Mouse (Mus musculus) kidney, adult 8-10 months (tissue): ENCODE results near the gene Mmp14.
A peak's percentile ranks its signal among the peaks of the same experiment; 100 is the strongest.

Source experiments
- DNase-seq, 2 experiments: peaks; one replicate each; pipeline ENCODE4 v3.0.0; 2022

Mmp14 gene

GRCm38 (mm10) chr14:54435194-54435918, 3.9 kb downstream of the Mmp14 start:
- no peak for DNase-seq

- no peak for DNase-seq
Measured at GRCm38 (mm10) chr14:54439155-54439554, 7.7 kb downstream of the Mmp14 start.

GRCm38 (mm10) chr14:54439610-54440009, 8.2 kb downstream of the Mmp14 start:
- DNase-seq, result no peak

GRCm38 (mm10) chr14:54440538-54440937, 9.1 kb downstream of the Mmp14 start:
- no peak for DNase-seq

DNA sequence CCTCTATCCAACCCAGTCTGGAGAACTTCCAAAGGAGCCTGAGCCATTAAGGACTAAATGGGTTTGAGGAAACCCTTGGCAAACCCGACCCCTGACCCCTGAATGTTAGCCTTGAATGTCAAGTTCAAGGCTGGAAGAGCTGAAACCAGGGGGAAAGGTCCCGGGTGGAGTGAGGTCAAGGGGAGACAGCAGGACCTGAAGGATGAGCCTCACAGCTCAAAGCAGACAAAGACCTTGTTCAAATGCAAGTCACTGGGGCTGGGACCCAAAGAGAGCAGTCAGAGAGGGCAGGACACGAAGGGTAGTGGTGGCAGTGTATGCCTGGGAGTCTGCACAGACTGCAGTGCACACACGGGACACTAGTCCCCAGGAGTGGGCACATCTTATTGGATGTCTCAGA, 10.0 kb downstream of the Mmp14 start:
- no peak for DNase-seq

DNA sequence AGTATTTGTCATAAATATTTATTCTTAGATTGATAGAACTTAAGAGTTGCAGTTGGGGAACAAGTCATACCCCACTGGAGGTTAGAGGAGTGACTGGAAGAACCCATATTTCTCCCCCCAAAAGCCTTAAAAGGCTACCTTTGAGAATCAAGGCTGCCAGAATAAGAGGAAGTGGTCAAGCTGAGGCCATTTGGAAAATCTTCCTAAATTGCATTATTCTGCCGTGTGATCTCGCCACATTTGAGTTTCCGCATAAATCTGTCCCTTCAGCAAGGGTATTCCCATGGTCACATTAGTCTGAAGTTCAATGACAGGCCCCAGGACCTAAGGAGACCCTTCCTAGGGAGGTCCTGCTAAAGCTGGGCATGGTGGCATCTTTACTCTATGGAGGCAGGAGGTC, 11.1 kb downstream of the Mmp14 start:
- no peak for DNase-seq

DNA sequence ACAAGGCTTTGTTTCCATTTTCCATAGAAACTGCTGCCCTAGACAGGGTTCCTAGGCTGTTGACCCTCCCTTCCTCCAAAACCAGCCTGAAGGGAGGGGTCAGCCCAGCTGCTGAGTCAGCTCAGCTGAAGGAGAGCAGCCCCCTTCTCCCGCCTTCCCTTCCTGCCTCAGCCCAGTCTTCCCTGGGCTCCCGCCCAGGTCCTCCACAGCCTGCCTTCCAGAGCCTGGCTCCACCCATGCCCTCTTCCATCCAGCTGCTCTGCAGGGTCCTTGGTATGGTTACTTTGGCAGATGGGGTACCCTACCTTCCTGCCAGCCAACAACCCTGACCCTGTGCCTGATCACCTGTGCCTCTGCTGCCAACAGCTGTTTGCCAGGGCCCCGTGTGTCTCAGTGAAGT, 11.8 kb downstream of the Mmp14 start:
- DNase-seq, result no peak

DNA sequence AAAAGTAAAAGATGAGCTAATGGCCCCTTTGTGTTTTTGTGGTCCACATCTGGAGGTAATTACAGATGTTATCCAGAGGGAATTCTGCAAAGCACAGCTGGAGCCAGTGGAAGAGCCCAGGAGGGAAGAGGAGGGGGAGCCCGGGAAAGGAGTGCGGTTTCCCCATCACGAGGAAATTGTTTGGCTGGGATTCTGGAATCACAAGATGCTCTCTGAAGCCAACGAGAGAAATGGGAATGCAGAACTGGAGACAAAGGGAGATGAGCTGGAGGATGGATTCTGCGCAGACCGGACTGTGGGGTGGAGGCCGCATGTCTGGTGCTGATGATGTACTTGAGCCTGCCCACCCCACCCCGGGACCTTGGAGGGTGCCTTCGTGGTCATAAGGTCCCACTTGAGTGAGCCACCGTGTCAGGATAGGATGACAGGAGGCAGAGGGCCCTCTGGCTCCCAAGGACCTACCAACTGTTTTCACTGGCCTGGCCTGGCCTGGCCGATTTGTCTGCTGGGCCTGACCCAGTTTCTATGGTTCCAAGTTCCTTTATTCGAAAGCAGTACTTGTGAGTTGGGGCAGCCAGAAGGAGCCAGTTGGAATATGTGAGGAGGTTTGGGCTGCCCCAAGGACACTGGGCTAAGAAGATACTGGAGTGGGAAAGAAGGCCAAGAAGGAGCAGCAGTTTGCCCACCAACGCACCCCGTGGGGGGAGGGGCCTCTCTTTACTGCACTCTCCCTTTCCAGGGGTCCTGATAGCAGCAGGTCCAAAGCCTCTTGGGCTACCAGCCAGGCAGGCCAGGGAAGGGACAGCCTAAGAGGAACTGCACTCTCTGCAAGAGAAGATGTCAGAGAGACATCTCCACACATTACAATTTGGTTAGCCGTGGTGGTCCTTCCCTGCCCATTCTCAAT, 12.6 kb downstream of the Mmp14 start:
- no peak for DNase-seq

DNA sequence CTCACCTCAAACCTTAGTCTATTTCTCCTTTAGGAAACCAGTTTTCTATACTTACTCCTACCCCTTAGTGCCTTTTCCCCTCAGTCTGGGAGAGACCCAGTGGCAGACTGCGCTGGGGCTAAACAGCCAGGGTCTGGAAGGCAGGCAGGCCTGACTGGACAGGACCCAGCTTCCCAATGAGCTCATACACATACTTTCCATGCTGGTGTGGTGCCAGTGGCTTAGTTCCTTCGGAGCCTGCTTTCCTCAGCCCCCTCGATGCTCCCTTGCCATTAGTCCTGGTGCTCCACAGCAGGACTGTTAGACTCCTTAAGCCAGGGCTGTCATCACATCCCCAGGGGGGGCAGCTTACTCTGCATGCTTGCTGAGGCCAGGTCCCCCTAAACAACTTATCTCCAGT, 14.1 kb downstream of the Mmp14 start:
- DNase-seq, result no peak

- DNase-seq, result no peak
Measured at GRCm38 (mm10) chr14:54453566-54453965, 22.2 kb downstream of the Mmp14 start.

GRCm38 (mm10) chr14:54454669-54455528, 23.5 kb downstream of the Mmp14 start:
- no peak for DNase-seq

DNA sequence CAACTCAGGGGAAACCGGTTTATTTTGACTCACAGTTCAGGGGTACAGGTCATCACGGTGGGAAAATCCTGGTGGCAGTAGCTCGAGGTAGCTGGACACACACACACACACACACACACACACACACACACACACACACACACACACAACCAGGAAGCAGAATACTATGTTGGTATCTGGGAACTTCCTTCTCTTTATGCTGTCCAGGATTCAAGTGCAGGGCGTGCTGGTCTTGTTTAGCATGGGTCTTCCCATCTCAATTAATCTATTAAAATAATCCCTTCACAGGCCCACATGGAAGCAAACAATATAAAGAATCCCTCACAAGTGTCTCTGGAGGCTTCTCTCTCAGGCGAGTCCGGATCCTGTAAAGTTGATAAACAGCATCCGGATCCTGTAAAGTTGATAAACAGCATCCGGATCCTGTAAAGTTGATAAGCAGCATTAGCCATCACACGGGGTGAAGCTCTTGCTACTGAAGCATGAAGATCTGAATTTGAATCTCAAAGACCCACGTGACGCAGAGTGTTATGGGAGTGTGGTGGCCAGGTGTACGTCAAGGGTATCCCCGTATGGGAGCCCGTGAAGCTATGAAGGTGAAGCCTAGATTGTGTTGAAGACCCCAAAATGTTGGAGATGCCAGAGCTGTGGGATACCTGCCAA, 26.6 kb downstream of the Mmp14 start:
- no peak for DNase-seq

GRCm38 (mm10) chr14:54462146-54462545, 30.7 kb downstream of the Mmp14 start:
- no peak for DNase-seq

DNA sequence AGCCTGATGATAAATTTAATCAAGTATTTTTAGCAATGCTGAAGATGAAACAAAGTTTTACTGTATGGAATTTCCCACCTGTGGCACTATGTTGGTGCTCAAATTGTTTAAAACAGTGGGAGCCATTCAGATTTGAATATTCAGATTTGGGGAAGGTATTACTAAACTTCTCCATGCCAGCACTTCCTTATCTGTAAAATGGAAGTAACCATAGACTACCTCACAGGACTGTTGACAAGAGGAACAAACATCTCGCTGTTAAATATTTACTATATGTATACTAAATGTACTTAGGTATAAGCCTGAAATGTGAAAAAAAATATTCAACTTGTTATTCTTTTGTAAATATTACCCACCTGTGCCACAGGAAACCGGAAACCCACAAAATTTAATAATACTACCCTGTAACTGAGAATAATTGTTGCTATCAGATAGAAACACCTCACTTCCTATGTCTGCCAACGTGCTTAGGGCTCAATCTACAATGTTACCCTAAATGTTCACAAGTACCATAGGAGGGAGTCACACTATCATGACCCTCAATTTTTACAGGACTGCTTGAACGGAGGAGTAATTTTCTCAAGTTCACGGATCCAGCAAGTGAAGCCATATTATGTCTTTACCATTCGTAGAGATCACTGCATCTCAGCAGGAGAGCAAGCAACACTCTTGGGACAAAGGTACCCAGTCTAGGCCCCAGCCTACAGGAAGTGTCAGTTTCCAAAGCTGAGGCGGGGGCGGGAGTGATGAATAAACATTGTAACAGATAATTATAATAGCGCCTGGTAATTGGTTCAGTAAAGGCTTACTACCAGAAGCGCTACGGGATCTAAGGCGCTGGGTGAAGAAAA, 31.9 kb downstream of the Mmp14 start:
- DNase-seq, result no peak

DNA sequence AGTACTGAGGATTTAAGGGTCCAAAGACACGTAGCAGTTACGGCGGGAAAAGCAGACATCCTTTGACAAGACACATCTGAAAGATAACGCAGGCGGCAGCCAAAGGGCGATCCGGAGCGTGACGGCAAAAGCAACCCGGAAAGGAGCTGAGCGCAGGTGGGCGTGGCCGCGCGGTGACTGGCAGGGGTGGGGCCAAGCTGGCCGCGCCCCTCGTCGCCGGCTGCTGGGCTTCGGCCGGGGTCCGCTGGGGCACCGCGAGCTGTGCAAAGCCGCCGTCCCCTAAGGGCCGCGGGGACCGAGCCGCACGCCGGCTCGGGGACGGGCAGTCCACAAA, 32.5 kb downstream of the Mmp14 start, which contains the start of gene Lrp10:
Gene Lrp10 (plus strand): TSS at position 179 of the 334 bp plus-strand sequence.
- DNase-seq, result peak; percentile 84 to 89

DNA sequence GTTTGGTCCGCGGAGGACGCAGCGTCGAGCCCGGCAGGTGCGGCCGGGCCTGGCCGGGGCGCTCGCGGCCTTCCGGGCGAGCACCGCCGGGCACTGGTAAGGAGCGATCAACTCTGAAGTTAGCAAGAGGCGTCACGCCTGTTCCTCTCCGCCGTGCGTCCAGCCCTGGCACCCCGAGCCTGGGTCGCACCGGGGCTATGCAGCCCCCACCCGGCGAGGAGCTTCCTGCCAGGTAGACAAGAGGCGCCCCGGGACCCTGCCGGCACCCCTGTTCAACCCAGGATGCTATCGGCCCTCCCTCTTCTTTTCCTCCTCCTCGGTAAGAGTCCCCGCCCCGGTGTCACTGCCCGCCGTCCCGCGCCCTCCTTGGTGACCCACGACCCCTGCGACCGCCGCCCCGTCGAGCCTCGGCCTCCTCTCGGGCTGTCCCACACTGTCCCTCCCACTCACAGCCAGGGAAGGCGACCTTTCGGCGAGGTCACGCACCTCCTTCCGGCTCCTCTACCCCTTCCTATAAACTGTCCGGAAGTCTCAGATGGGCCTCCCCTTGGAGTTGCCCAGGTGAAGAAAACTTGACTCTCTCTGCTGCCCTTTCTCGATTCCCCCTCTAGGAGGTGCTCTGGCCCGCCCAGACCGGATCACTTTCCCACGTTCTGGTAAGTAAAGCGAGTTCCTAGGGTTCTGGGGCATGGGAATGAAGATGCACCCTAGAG, 33.0 kb downstream of the Mmp14 start:
- DNase-seq, result peak; percentile 84 to 90

DNA sequence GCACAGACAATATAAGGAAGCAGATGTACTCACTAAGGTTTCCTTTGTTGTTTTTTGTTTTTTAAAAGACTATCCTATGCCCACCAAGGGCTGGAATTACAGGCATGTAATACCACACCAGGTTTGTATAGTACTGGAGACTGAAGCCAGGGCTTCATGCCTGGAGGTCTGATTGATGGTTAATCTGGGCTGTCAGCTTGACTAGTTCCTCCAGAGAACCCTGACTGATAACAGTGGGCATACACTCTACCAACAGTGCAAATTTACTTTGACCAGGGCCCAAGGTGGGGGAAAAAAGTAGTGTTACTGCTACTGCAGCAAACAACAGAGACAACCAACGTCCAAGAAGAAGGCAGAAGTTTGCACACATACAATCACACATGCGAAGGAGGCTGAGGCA, 40.1 kb downstream of the Mmp14 start:
- DNase-seq, result no peak

DNA sequence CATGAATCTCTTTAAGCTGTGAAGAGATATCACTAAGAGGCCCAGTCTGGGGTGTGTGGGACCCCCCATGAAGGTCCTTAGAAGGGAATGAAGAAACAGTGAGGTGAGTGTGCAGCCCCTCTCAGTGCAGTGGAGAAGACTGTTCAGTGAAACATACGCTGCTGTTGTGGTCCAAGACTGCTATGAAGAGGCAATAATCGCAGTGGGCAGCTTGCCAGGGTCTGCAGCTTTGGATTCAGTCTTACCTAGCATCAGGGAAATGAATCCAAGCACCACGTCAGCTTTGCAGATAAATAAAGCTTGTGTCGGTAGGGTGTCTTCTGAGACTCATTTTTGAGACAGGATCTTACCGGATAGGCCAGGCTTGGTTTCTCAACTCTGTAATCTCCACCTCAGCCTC, 41.3 kb downstream of the Mmp14 start:
- no peak for DNase-seq

DNA sequence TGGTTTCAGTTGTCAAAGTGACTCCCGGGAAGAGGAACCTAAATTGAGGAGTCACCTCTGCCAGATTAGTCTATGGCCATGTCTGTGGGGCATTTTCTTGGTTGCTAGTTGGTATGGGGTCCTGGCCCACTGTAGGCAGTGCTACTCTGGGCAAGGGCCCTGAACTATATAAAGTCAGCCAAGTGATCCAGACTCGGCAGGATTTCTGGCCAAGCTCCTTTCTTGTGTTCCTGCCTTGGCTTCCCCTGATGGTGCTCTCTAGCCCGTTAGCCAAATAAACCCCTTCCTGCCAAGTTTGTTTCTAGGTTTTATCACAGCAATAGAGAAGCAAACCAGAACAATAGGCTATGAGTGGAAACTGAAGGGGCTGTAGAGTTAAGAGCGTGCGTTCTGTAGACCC, 43.3 kb downstream of the Mmp14 start:
- no peak for DNase-seq

DNA sequence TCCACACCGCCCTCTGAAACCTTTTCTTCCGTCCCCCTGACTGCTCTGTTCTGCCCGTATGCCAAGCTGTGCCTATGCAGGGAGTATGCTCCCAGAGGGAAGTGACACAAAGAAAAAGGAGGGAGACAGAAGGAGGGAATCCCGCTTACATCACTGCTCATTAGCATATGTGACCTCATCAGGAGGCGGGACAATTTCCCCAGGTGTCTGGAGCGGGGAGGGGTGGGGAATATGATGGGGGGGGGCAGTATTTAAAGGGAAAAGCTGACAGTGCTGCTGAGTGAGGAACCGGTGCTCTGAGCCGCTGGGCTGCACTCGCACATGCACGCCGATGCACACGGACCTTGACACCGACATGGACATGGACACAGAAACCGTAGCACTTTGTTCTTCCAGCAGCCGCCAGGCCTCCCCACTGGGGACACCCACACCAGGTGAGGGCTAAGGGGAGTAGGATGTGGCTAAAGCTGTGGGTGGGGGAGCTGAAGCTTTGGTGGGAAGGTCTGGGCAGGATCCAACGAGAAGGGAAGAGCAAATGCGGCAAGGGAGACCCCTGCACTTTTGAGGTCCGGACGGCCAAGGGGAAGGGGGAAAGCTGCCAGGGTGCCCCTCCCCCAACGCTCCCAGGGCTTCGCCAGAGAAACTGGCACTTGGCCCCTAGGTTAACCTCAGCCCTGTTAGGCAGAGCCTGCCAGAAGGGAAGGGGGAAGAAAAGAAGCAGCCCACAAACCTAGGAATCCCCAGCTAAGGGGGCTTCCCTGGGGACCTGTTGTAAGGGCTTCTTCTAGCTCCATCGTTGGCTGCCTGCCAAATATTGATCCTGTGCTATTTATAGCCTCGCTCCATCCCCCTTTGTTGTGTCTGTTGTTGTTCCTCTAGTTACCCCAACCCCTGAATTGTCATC, 44.8 kb downstream of the Mmp14 start, which contains the start of gene Rem2:
Gene Rem2 (plus strand): TSS at position 160 of the 904 bp plus-strand sequence.
- peak; percentile 41 to 49 for DNase-seq
